Mouse (Mus musculus) heart, embryonic 14.5 days (tissue): ENCODE measurements around the gene Tmem184b. TPM values are rescaled to one million over a fixed set of nuclear protein-coding genes. Genes with fewer than 3 reads are reported as not detected.
A peak's percentile ranks its signal among the peaks of the same experiment; 100 is the strongest.

Experiments used
- ATAC-seq: fragments of 200-750 bp; cut with Nextera tagmentation; 2 replicates; pipeline ENCODE4 v1.8.0; 2017; ENCODE audit warnings: low read depth, moderate TSS enrichment; ENCODE audit not compliant: insufficient number of reproducible peaks, insufficient read depth, low FRiP score
- H3K27ac ChIP-seq, 2 experiments: fragments of 200-500 bp in 1 of 2; fragments of 300-500 bp in 1 of 2; sonication (generic) in 1 of 2; replicated peaks in 1 of 2; 2 replicates each; pipeline ENCODE4 v1.5.1; 2012 to 2014; ENCODE audit warnings: low read depth in 2 of 2, low read length in 2 of 2, control low read depth in 1 of 2, mild to moderate bottlenecking in 1 of 2, mixed read lengths in 1 of 2; ENCODE audit not compliant: control insufficient read depth in 1 of 2, insufficient read depth in 1 of 2
- H3K27me3 ChIP-seq: fragments of 300-500 bp; sonication (generic); 2 replicates; pipeline ENCODE4 v1.6.1; 2014; ENCODE audit warnings: mild to moderate bottlenecking, low read length, control low read depth; ENCODE audit not compliant: control insufficient read depth, insufficient read depth
- H3K36me3 ChIP-seq: fragments of 300-500 bp; sonication (generic); 2 replicates; pipeline ENCODE4 v1.6.1; 2014; ENCODE audit warnings: mild to moderate bottlenecking, control low read depth, low read length, mixed read lengths; ENCODE audit not compliant: control insufficient read depth, insufficient read depth
- H3K4me1 ChIP-seq, 2 experiments: fragments of 200-500 bp in 1 of 2; fragments of 300-500 bp in 1 of 2; sonication (generic) in 1 of 2; 2 replicates each; pipeline ENCODE4 v1.6.1; 2012 to 2014; ENCODE audit warnings: low read length in 2 of 2, control low read depth in 1 of 2, mixed read lengths in 1 of 2; ENCODE audit not compliant: control insufficient read depth in 2 of 2, insufficient read depth in 2 of 2
- H3K4me2 ChIP-seq: fragments of 300-500 bp; sonication (generic); 2 replicates; pipeline ENCODE4 v1.6.1; 2014; ENCODE audit warnings: mild to moderate bottlenecking, low read length
- H3K4me3 ChIP-seq, 2 experiments: fragments of 200-500 bp in 1 of 2; fragments of 300-500 bp in 1 of 2; sonication (generic) in 1 of 2; 2 replicates each; pipeline ENCODE4 v1.5.1; 2012 to 2014; ENCODE audit warnings: low read length in 2 of 2, mild to moderate bottlenecking in 2 of 2, control low read depth in 1 of 2, low read depth in 1 of 2, moderate library complexity in 1 of 2; ENCODE audit not compliant: control insufficient read depth in 1 of 2, insufficient read depth in 1 of 2
- H3K9ac ChIP-seq: fragments of 300-500 bp; sonication (generic); 2 replicates; pipeline ENCODE4 v1.6.1; 2014; ENCODE audit warnings: mild to moderate bottlenecking, low read length
- H3K9me3 ChIP-seq: fragments of 300-500 bp; sonication (generic); 2 replicates; pipeline ENCODE4 v1.6.1; 2016; ENCODE audit warnings: low read length, control low read depth; ENCODE audit not compliant: control insufficient read depth
- WGBS: fragments of 180-500 bp; shearing (Covaris S2); extraction: QIAGEN DNeasy Blood & Tissue Kit; methylation state at CpG from one replicate; pipeline ENCODE4 v1.1.7; 2014; 5-methylcytosine and 5-hydroxymethylcytosine counted together
- polyA plus RNA-seq: library from polyadenylated mRNA; unstranded; fragments of >200 nt; fragmentation: Nextera tagmentation; extraction: Ambion mirVana; gene quantifications from 2 replicates; pipeline ENCODE4 v1.2.1, GENCODE M21; 2014

Gene Tmem184b
- polyA plus RNA-seq, 1 experiment from 2014 or later: 60.6 TPM

DNA sequence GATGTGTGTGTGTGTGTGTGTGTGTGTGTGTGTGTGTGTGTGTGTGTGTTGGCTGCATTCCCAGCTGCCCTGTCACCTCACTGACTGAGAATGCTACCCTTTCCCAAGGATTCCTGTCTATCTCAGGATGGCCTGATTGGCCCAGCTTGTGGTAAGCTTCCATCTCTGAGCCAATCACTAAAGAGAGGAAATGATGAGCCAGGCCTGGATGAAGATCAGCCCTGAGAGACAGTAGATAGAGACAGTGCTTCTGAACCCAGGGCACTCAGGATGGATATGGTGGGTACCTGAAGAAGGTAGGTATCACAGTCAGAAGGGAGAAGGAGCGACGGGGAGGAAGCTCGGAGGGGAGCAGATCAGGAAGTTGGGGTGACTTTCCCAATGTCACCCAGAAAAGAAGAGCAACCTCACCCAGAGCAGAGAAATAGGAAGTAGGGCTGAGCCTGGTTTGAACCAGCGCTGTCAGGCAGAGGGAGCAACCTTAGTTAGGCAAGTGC, 5.8 kb upstream of the Tmem184b start:
- peak; percentile 46; the same call in 1 of the 2 replicates for ATAC-seq
- peaks cover 19 to 23% of the 10 kb centered on the region in 2 experiments for H3K4me1 ChIP-seq
- peak overlapping the region; percentile 24 to 48; a peak in 3 of 4 replicates for H3K27ac ChIP-seq
- no peak overlapping the region for H3K4me2 ChIP-seq
- H3K27me3 ChIP-seq: no peaks in the 10 kb centered on the region
- WGBS: 86% methylated on average over 4 of the region's 4 CpGs
- no peaks in the 10 kb centered on the region for H3K9me3 ChIP-seq
- H3K9ac ChIP-seq: no peak overlapping the region
- H3K36me3 ChIP-seq: no peaks in the 10 kb centered on the region
- H3K4me3 ChIP-seq: no peak overlapping the region

GRCm38 (mm10) chr15:79406564-79406963, 3.2 kb upstream of the Tmem184b start:
- Histone ChIP-seq H3K27me3 (no peaks in the 10 kb centered on the region), H3K9ac (0 out of 2 replicates have a peak overlapping the region, but pooled peaks have one; percentile 12), H3K4me2 (no peak overlapping the region), H3K4me1 (peaks cover 28 to 38% of the 10 kb centered on the region in 2 experiments), H3K4me3 (no peak overlapping the region), H3K36me3 (no peaks in the 10 kb centered on the region), H3K27ac (no peak overlapping the region), H3K9me3 (no peaks in the 10 kb centered on the region)
- WGBS: 56% methylated on average over 4 of the region's 4 CpGs
- ATAC-seq: no peak

- no peaks in the 10 kb centered on the region for H3K27me3 ChIP-seq
- no peak for ATAC-seq
- no peak overlapping the region for H3K4me3 ChIP-seq
- WGBS: 65% methylated on average over 1 of the region's 1 CpGs
- no peaks in the 10 kb centered on the region for H3K9me3 ChIP-seq
- no peaks in the 10 kb centered on the region for H3K36me3 ChIP-seq
- peaks cover 49 to 59% of the 10 kb centered on the region in 2 experiments for H3K4me1 ChIP-seq
- no peak overlapping the region for H3K9ac ChIP-seq
- H3K27ac ChIP-seq: no peak overlapping the region
- peak overlapping the region; percentile 94 for H3K4me2 ChIP-seq
Measured at GRCm38 (mm10) chr15:79404277-79404676, 908 bp upstream of the Tmem184b start.

- H3K36me3 ChIP-seq: no peaks in the 10 kb centered on the region
- no peaks in the 10 kb centered on the region for H3K27me3 ChIP-seq
- H3K4me3 ChIP-seq: peak overlapping the region; percentile 85 to 89
- peak overlapping the region; percentile 89 for H3K9ac ChIP-seq
- peak overlapping the region; percentile 94 for H3K4me2 ChIP-seq
- no peaks in the 10 kb centered on the region for H3K9me3 ChIP-seq
- H3K4me1 ChIP-seq: peaks cover 48 to 59% of the 10 kb centered on the region in 2 experiments
- H3K27ac ChIP-seq: peak overlapping the region; percentile 81 to 94
- 20% methylated on average over 9 of the region's 9 CpGs for WGBS
- ATAC-seq: no peak
Measured at GRCm38 (mm10) chr15:79403763-79404210, 418 bp upstream of the Tmem184b start.

DNA sequence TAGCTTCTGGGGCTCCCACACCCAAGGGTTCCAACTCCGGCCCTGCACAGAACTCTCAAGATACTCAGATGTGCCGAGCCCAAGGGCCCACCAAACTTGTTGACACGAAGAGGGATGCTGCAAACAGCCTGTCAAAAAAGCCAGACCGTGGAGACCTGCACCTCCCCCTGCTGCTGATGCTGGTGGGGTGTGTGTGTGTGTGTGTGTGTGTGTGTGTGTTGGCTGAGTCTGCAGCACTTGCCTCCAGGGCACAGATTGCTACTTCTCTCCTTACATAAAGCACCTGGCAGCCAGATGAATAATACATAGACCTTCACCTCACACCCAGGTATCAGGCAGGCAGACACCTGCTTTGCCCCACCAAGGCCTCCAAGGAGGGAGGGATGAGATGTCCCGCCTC, 1.2 kb downstream of the Tmem184b start:
- peak overlapping the region; percentile 85 to 89 for H3K4me3 ChIP-seq
- no peaks in the 10 kb centered on the region for H3K27me3 ChIP-seq
- H3K36me3 ChIP-seq: 0 out of 2 replicates have a peak, but pooled peaks cover 4% of the 10 kb centered on the region
- H3K27ac ChIP-seq: peak overlapping the region; percentile 4 to 81; a peak in 3 of 4 replicates
- no peak for ATAC-seq
- no peaks in the 10 kb centered on the region for H3K9me3 ChIP-seq
- H3K4me1 ChIP-seq: peaks cover 47 to 53% of the 10 kb centered on the region in 2 experiments
- peak overlapping the region; percentile 94 for H3K4me2 ChIP-seq
- WGBS: 14% methylated on average over 5 of the region's 5 CpGs
- H3K9ac ChIP-seq: peak overlapping the region; percentile 89

GRCm38 (mm10) chr15:79400975-79401365, 2.4 kb downstream of the Tmem184b start:
- peak overlapping the region; percentile 70 to 75 for H3K27ac ChIP-seq
- H3K36me3 ChIP-seq: peaks cover 9% of the 10 kb centered on the region; the same call in 1 of the 2 replicates
- peaks cover 42 to 48% of the 10 kb centered on the region in 2 experiments for H3K4me1 ChIP-seq
- no peaks in the 10 kb centered on the region for H3K27me3 ChIP-seq
- no peak for ATAC-seq
- WGBS: 29% methylated on average over 7 of the region's 7 CpGs
- peak overlapping the region; percentile 5 to 89 for H3K4me3 ChIP-seq
- H3K9ac ChIP-seq: peak overlapping the region; percentile 89
- H3K9me3 ChIP-seq: no peaks in the 10 kb centered on the region
- peak overlapping the region; percentile 94 for H3K4me2 ChIP-seq

DNA sequence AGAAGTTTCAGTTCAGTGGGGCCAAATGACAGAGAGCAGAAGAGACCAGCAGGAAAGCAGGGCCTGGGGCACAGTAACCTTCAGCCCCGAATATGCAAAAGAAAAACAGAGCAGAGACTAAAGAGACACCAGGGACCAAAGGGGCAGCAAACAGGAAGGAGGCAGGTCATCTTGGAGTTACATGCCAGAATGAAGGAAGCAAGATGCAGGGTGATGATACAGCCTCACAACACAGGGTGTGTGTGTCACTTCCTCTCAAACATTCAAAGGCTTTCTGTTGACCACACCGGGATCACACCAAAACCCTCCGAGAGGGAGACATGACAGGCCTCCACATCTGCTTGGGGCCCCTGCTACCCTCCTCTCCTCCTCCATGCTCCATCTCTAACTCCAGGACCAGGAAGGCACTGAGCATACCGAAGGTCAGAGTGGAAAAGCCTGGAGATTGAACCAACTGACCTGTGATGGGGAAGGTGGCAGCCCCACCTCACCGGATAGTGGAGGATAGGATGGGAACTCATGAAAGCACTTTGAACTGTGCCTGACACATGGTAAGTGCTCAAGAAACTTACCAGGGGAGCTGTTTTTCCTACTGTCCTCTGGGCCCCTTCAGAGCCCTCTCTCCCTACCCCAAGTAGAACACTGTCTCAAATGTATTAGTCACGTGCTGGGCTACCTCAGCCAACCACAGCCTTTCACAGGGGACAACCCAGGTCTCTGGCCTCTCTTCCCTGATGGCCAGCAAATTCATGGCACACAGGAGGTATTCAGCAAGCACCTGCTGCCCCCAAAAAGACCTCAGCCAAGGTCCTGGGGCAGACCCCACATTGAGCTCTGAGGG, 3.0 kb downstream of the Tmem184b start:
- Histone ChIP-seq H3K27ac (peak overlapping the region; percentile 70 to 75), H3K36me3 (peaks cover 13% of the 10 kb centered on the region; the same call in 1 of the 2 replicates), H3K9ac (peak overlapping the region; percentile 89), H3K27me3 (no peaks in the 10 kb centered on the region), H3K9me3 (no peaks in the 10 kb centered on the region), H3K4me2 (peak overlapping the region; percentile 94), H3K4me1 (peaks cover 48 to 54% of the 10 kb centered on the region in 2 experiments), H3K4me3 (peak overlapping the region in 1 of 2 experiments; percentile 89; a peak in 1 of 4 replicates)
- ATAC-seq: no peak
- 54% methylated on average over 6 of the region's 6 CpGs for WGBS
